8 mouse cellular contexts compared by ENCODE assay signal in the genomic region with DNA sequence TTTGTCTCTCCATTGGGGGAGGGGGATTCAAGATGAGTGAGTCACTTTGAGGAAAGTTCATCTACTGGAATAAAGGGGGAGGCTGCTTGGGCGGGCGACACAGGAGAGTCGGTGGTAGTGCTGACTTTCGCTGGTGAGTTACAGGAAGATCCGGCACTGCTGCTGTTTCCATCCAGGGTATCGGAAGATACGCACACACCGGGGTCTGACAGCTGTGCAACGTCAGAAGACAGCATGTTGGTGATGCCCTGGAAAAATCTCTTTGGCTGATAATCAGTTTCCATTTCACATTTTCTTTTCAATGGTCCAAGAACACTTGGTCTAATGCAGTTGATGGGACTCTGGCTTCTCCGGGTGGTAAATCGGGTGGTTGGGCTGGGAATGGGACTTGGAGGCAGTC. TPM values are rescaled to one million over a fixed set of nuclear protein-coding genes. Genes with fewer than 3 reads are reported as not detected.
DNase-seq lines count a peak whose midpoint lies in the region; ATAC-seq lines count a peak whose summit lies in the region.

No protein-coding gene starts in this region.

- under 1% methylated on average over 11 of the region's 11 CpGs for WGBS in heart, embryonic 14.5 days
- WGBS in limb, embryonic 10.5 days: 2% methylated on average over 11 of the region's 11 CpGs
- WGBS in midbrain, embryonic 14.5 days: 2% methylated on average over 11 of the region's 11 CpGs

- H3K27ac ChIP-seq in heart, embryonic 14.5 days (replicated peaks in 1 of 2; ENCODE audit: control insufficient read depth in 1 of 2, insufficient read depth in 1 of 2, low read depth in 2 of 2, low read length in 2 of 2): peak overlapping the region; percentile 88 to 97
- H3K27ac ChIP-seq in limb, embryonic 10.5 days: peak overlapping the region; percentile 91
- peak overlapping the region; percentile 96 for H3K27ac ChIP-seq in midbrain, embryonic 14.5 days (replicated peaks; ENCODE audit: low read depth, low read length)

- DNase-seq in retina, embryonic 14.5 days (ENCODE audit: low spot score): peak; percentile 44
- no peak for DNase-seq in retina, postnatal 1 day
- DNase-seq in c-Kit-positive CD71-positive TER-119-positive erythroid progenitor cells, embryonic 14.5 days (ENCODE audit: low spot score): peak; percentile 56
- DNase-seq in limb, embryonic 10.5 days (ENCODE audit: low spot score): peak; percentile 42
- DNase-seq in midbrain, embryonic 14.5 days: no peak
- peak; percentile 37 to 52 for DNase-seq in thymus, postnatal 36 days
- no peak for DNase-seq in urinary bladder, postnatal 14 days (ENCODE audit: low spot score)

- peak overlapping the region; percentile 66 for H3K4me2 ChIP-seq in heart, embryonic 14.5 days (ENCODE audit: low read length)
- H3K4me2 ChIP-seq in midbrain, embryonic 14.5 days (ENCODE audit: low read length): peak overlapping the region; percentile 69

- ATAC-seq in heart, embryonic 14.5 days (ENCODE audit: insufficient number of reproducible peaks, insufficient read depth, low FRiP score, low read depth): no peak
- ATAC-seq in midbrain, embryonic 14.5 days (ENCODE audit: low FRiP score, low TSS enrichment): no peak

- no peaks in the 10 kb centered on the region for H3K9me3 ChIP-seq in heart, embryonic 14.5 days (ENCODE audit: control insufficient read depth, low read length)
- no peaks in the 10 kb centered on the region for H3K9me3 ChIP-seq in limb, embryonic 10.5 days (replicated peaks)
- no peaks in the 10 kb centered on the region for H3K9me3 ChIP-seq in midbrain, embryonic 14.5 days (ENCODE audit: control insufficient read depth, low read length)

- peak overlapping the region; percentile 81 to 85 for H3K4me3 ChIP-seq in heart, embryonic 14.5 days (ENCODE audit: control insufficient read depth in 1 of 2, insufficient read depth in 1 of 2, low read depth in 1 of 2, low read length in 2 of 2)
- peak overlapping the region; percentile 87 for H3K4me3 ChIP-seq in limb, embryonic 10.5 days
- H3K4me3 ChIP-seq in midbrain, embryonic 14.5 days (replicated peaks; ENCODE audit: low read depth, low read length): peak overlapping the region; percentile 78

- H3K4me1 ChIP-seq in heart, embryonic 14.5 days (ENCODE audit: control insufficient read depth in 2 of 2, insufficient read depth in 2 of 2, low read length in 2 of 2): peaks cover 4 to 22% of the 10 kb centered on the region in 2 experiments
- peaks cover 16% of the 10 kb centered on the region for H3K4me1 ChIP-seq in limb, embryonic 10.5 days
- peaks cover 12% of the 10 kb centered on the region for H3K4me1 ChIP-seq in midbrain, embryonic 14.5 days (ENCODE audit: control insufficient read depth, insufficient read depth, low read length)

- H3K36me3 ChIP-seq in heart, embryonic 14.5 days (ENCODE audit: control insufficient read depth, insufficient read depth, low read length): 0 out of 2 replicates have a peak, but pooled peaks cover 3% of the 10 kb centered on the region
- H3K36me3 ChIP-seq in limb, embryonic 10.5 days: no peaks in the 10 kb centered on the region
- H3K36me3 ChIP-seq in midbrain, embryonic 14.5 days (ENCODE audit: control insufficient read depth, insufficient read depth, low read length): no peaks in the 10 kb centered on the region

- H3K9ac ChIP-seq in heart, embryonic 14.5 days (ENCODE audit: low read length): peak overlapping the region; percentile 85
- peak overlapping the region; percentile 80 for H3K9ac ChIP-seq in midbrain, embryonic 14.5 days (replicated peaks; ENCODE audit: low read length)

- H3K27me3 ChIP-seq in heart, embryonic 14.5 days (ENCODE audit: control insufficient read depth, insufficient read depth, low read length): no peaks in the 10 kb centered on the region
- H3K27me3 ChIP-seq in limb, embryonic 10.5 days (ENCODE audit: low read depth, poor library complexity, severe bottlenecking): no peaks in the 10 kb centered on the region
- no peaks in the 10 kb centered on the region for H3K27me3 ChIP-seq in midbrain, embryonic 14.5 days (ENCODE audit: control insufficient read depth, insufficient read depth, low read length)

RNA-seq across cellular contexts. Expression of a gene that starts 0.7 kb away (rescaled TPM):
- polyA plus RNA-seq in heart, embryonic 14.5 days (2014; fragmentation: Nextera tagmentation; extraction: Ambion mirVana): 49.2 and 49.8 TPM in 2 replicates
- polyA plus RNA-seq in limb, embryonic 10.5 days (2016; fragmentation: Nextera tagmentation; extraction: Ambion mirVana): 39.3 and 44.3 TPM in 2 replicates
- 55.6 and 61.2 TPM in 2 replicates for polyA plus RNA-seq in midbrain, embryonic 14.5 days (2014; fragmentation: Nextera tagmentation; extraction: Ambion mirVana)

Comparison
In these comparisons a context has a peak if more than half of its experiments do, and no peak if none do; other contexts are left out.
1. DNase-seq: peak in retina, embryonic 14.5 days (single experiment), c-Kit-positive CD71-positive TER-119-positive erythroid progenitor cells, embryonic 14.5 days (single experiment), limb, embryonic 10.5 days (single experiment) and thymus, postnatal 36 days (2 of 2); none in retina, postnatal 1 day (single experiment), midbrain, embryonic 14.5 days (single experiment) and urinary bladder, postnatal 14 days (single experiment).
2. Peak in every context shown above with its lines, with median percentiles within 50 percentile points of each other: H3K27ac ChIP-seq and H3K4me3 ChIP-seq.